Mouse (Mus musculus) hindbrain, embryonic 14.5 days (tissue): ENCODE measurements around the gene Epm2aip1. TPM values are rescaled to one million over a fixed set of nuclear protein-coding genes. Genes with fewer than 3 reads are reported as not detected.

Source experiments
- ATAC-seq: fragments of 200-750 bp; cut with Nextera tagmentation; 2 replicates; pipeline ENCODE4 v1.8.0; 2017; ENCODE audit warnings: moderate number of reproducible peaks, mild to moderate bottlenecking, moderate TSS enrichment, moderate library complexity; ENCODE audit not compliant: low FRiP score
- DNase-seq: peaks from one replicate; pipeline ENCODE4 v3.0.0-alpha.2; 2015; ENCODE audit warnings: low spot score
- H3K27ac ChIP-seq: fragments of 300-500 bp; sonication (generic); 2 replicates; pipeline ENCODE4 v1.5.1; 2014; ENCODE audit warnings: mild to moderate bottlenecking, moderate library complexity
- H3K27me3 ChIP-seq: fragments of 300-500 bp; sonication (generic); 2 replicates; pipeline ENCODE4 v1.6.1; 2014; ENCODE audit warnings: mild to moderate bottlenecking, low read length, mixed read lengths; ENCODE audit not compliant: control insufficient read depth, insufficient read depth
- H3K36me3 ChIP-seq: fragments of 300-500 bp; sonication (generic); replicated peaks from 2 replicates; pipeline ENCODE4 v1.6.1; 2014; ENCODE audit not compliant: control insufficient read depth, insufficient read depth
- H3K4me1 ChIP-seq: fragments of 300-500 bp; sonication (generic); replicated peaks from 2 replicates; pipeline ENCODE4 v1.6.1; 2014; ENCODE audit warnings: antibody characterized with exemption, low read length, mixed read lengths; ENCODE audit not compliant: control insufficient read depth, insufficient read depth
- H3K4me2 ChIP-seq: fragments of 300-500 bp; sonication (generic); replicated peaks from 2 replicates; pipeline ENCODE4 v1.6.1; 2014; ENCODE audit warnings: mild to moderate bottlenecking, moderate library complexity
- H3K4me3 ChIP-seq: fragments of 300-500 bp; sonication (generic); replicated peaks from 2 replicates; pipeline ENCODE4 v1.5.1; 2014; ENCODE audit warnings: mild to moderate bottlenecking, low read length
- H3K9ac ChIP-seq: fragments of 300-500 bp; sonication (generic); 2 replicates; pipeline ENCODE4 v1.6.1; 2014
- H3K9me3 ChIP-seq: fragments of 300-500 bp; sonication (generic); 2 replicates; pipeline ENCODE4 v1.6.1; 2016; ENCODE audit warnings: low read length; ENCODE audit not compliant: control insufficient read depth
- WGBS: fragments of 180-500 bp; shearing (Covaris S2); extraction: QIAGEN DNeasy Blood & Tissue Kit; methylation state at CpG from one replicate; pipeline ENCODE4 v1.1.7; 2014; 5-methylcytosine and 5-hydroxymethylcytosine counted together
- polyA plus RNA-seq: library from polyadenylated mRNA; unstranded; fragments of >200 nt; fragmentation: Nextera tagmentation; extraction: Ambion mirVana; gene quantifications from 2 replicates; pipeline ENCODE4 v1.2.1, GENCODE M21; 2014

Epm2aip1 gene
- polyA plus RNA-seq, 1 experiment from 2014 or later = 81.3 TPM

DNA sequence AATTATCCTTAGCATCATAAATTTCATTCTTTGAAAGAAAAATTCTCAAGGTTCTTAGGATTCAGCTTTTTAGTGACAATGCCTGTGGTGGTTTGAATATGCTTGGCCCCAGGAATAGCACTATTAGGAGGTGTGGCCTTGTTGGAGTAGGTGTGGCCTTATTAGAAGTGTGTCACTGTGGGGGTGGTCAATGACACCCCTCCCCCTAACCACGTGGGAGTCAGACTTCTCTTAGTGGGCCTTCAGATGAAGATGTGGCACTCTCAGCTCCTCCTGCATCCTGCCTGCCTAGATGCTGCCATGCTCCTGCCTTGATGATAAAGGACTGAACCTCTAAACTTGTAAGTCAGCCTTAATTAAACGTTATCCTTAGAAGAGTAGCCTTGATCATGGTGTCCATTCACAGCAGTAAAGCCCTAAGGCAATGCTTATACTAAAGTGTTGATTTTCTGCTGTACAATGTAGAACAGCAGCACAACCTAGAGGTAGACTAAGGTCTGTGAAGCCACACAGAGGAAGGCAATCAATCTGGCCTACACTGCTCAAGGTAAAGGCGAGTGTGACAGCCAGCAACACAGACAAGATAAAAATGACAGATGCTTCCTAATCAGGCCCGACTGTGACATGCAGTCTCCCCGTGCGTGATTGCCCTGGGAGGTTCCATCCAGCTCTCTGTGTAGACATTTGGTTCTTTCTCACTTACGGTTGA, 19.4 kb upstream of the Epm2aip1 start:
- H3K4me3 ChIP-seq = no peak overlapping the region
- DNase-seq (no peak), ATAC-seq (no peak)
- H3K36me3 ChIP-seq = peaks cover 79% of the 10 kb centered on the region
- no peaks in the 10 kb centered on the region for H3K9me3 ChIP-seq
- H3K27me3 ChIP-seq = no peaks in the 10 kb centered on the region
- 75% methylated on average over 7 of the region's 7 CpGs for WGBS
- no peaks in the 10 kb centered on the region for H3K4me1 ChIP-seq
- no peak overlapping the region for H3K4me2 ChIP-seq
- no peak overlapping the region for H3K27ac ChIP-seq
- H3K9ac ChIP-seq = no peak overlapping the region

DNA sequence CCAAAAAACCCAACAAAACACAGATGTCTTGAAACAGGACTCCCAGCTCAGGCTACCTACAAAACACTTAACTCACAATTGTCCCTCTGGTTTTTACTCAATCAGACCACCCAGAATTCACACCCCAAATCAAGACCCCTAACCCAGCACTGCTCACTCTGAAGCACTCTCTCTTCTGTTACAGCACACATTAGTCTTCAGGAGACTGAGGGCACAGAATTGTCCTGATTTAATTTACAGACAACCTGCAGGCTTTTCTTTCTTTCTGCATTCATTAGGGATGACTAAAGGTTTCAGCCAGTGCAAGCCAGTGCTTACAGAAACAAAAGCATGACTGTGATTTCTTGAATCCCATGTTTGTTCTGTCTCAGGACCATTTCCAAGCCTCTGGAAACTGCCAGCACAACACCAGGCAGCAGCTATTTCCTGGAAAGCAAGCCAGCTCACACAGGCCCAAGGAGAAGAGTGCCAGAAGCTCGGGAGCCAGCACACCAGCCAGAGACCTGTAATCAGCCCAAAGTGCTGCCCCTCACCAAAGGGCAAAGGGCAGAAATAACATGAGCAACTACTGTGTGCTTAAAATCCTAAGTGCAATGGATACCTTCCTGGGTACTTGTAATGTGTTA, 11.3 kb upstream of the Epm2aip1 start:
- DNase-seq = no peak
- WGBS = 54% methylated on average over 1 of the region's 1 CpGs
- no peaks in the 10 kb centered on the region for H3K27me3 ChIP-seq
- peaks cover 61% of the 10 kb centered on the region for H3K36me3 ChIP-seq
- H3K4me1 ChIP-seq = no peaks in the 10 kb centered on the region
- H3K27ac ChIP-seq = no peak overlapping the region
- peak; percentile 46; the same call in 1 of the 2 replicates for ATAC-seq
- no peak overlapping the region for H3K4me2 ChIP-seq
- no peaks in the 10 kb centered on the region for H3K9me3 ChIP-seq
- H3K4me3 ChIP-seq = no peak overlapping the region
- H3K9ac ChIP-seq = no peak overlapping the region

DNA sequence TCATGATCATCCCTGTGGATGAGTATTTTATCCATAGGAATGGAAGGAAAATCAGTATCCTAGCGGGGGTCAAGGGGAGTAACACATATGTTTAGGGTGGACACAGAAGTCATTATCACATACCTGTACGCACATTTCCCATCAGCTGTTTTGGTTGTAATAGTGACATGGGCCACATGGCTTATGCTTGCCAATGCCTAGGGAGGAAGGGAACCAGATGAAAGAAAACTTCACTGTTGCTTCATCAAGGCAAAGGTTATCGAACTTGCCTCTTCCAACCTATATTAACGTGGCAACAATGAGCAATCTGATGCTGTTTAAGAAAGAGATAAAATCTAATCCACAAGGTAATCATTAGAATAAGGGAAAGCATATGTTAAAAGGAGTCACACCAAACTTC, 10.4 kb upstream of the Epm2aip1 start:
- peaks cover 57% of the 10 kb centered on the region for H3K36me3 ChIP-seq
- DNase-seq (no peak), ATAC-seq (no peak)
- no peaks in the 10 kb centered on the region for H3K27me3 ChIP-seq
- WGBS = 96% methylated on average over 4 of the region's 4 CpGs
- no peak overlapping the region for H3K27ac ChIP-seq
- no peaks in the 10 kb centered on the region for H3K9me3 ChIP-seq
- no peaks in the 10 kb centered on the region for H3K4me1 ChIP-seq
- no peak overlapping the region for H3K4me3 ChIP-seq
- H3K4me2 ChIP-seq = no peak overlapping the region
- no peak overlapping the region for H3K9ac ChIP-seq

DNA sequence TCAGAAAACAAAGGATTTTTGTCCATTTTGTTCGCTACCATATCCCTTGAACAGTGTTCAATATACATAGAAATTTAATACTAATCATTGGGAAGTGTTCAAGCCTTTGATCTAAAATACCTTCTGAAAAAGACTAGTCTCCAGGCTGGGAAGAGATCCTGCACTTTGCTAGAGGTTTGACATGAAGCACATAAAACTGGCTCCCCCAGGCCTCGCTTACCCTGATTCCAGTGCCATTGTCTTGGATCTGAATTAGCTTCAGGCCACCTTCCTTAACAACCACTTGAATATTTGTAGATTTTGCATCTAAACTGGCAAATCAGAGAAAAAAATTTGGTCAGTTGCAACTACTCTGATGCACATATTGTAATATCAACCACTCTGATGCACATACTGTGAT, 3.7 kb upstream of the Epm2aip1 start:
- Histone ChIP-seq H3K9ac (no peak overlapping the region), H3K27me3 (no peaks in the 10 kb centered on the region), H3K9me3 (no peaks in the 10 kb centered on the region), H3K4me1 (peaks cover 13% of the 10 kb centered on the region), H3K4me3 (no peak overlapping the region), H3K4me2 (no peak overlapping the region), H3K27ac (no peak overlapping the region), H3K36me3 (peaks cover 28% of the 10 kb centered on the region)
- no peak for ATAC-seq
- WGBS = 98% methylated on average over 2 of the region's 2 CpGs
- no peak for DNase-seq

DNA sequence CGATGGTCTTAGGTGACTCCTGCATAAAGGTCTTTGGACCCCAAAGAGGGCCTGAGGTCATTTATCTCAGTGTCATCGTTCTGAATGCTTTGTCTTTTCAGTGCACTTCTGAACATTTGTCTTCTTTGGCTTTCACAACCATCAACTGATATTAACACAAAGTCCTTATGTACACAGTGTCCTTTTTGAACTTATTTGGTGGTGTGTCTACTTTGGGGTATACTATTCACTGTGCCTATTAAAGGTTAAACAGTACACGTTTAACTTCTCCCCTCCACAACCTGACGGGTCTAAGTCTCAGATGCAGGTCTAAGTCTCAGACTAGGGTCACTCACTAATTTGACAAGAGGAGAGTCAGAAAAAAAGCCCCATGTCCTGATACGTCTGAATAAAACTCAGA, 1.1 kb upstream of the Epm2aip1 start:
- peak overlapping the region; percentile 83 for H3K4me3 ChIP-seq
- no peaks in the 10 kb centered on the region for H3K27me3 ChIP-seq
- H3K4me1 ChIP-seq = peaks cover 38% of the 10 kb centered on the region
- DNase-seq (no peak), ATAC-seq (no peak)
- H3K9ac ChIP-seq = peak overlapping the region; percentile 61
- peaks cover 24% of the 10 kb centered on the region for H3K36me3 ChIP-seq
- WGBS = 12% methylated on average over 5 of the region's 5 CpGs
- no peaks in the 10 kb centered on the region for H3K9me3 ChIP-seq
- peak overlapping the region; percentile 91 for H3K27ac ChIP-seq
- peak overlapping the region; percentile 59 for H3K4me2 ChIP-seq

DNA sequence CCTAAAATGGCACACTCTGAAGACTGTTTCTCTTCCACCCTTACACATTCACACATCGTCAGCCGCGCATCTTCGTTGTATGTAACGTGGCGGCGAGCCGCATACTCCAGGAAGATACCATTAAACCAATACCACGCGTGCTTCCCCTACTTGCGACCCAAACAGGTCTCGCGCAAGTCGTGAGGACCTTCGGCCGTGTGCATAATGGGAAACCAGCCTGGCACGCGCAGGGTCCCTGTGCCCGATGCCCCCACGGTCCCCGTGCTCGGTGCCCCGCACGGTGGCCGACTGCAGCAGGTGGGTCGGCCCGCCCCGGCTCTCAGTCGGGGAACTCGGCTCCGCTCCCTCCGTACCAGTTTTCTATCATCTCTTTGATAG, 684 bp upstream of the Epm2aip1 start:
- no peaks in the 10 kb centered on the region for H3K9me3 ChIP-seq
- H3K4me2 ChIP-seq = peak overlapping the region; percentile 59
- H3K9ac ChIP-seq = peak overlapping the region; percentile 61
- H3K4me1 ChIP-seq = peaks cover 42% of the 10 kb centered on the region
- ATAC-seq = peak; percentile 79
- H3K4me3 ChIP-seq = peak overlapping the region; percentile 83
- peak overlapping the region; percentile 91 for H3K27ac ChIP-seq
- H3K36me3 ChIP-seq = peaks cover 26% of the 10 kb centered on the region
- WGBS = 0% methylated on average over 32 of the region's 32 CpGs
- H3K27me3 ChIP-seq = no peaks in the 10 kb centered on the region
- peak; percentile 70 for DNase-seq

DNA sequence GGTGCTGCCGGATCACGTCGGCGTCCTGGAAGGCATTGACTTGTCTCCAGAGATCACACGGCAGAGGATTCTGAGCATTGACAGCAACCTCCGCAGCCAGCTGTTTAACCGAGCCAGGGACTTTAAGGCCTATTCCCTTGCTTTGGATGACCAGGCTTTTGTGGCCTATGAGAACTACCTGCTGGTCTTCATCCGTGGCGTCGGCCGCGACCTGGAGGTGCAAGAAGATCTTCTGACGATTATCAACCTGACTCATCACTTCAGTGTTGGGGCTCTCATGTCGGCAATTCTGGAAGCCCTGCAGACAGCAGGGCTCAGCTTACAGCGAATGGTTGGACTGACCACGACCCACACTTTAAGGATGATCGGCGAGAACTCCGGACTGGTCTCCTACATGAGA, 627 bp downstream of the Epm2aip1 start:
- H3K9ac ChIP-seq = peak overlapping the region; percentile 91
- H3K27ac ChIP-seq = peak overlapping the region; percentile 96
- no peak for DNase-seq
- no peaks in the 10 kb centered on the region for H3K9me3 ChIP-seq
- H3K27me3 ChIP-seq = no peaks in the 10 kb centered on the region
- no peak for ATAC-seq
- 6% methylated on average over 19 of the region's 19 CpGs for WGBS
- peaks cover 51% of the 10 kb centered on the region for H3K4me1 ChIP-seq
- H3K4me2 ChIP-seq = peak overlapping the region; percentile 87
- peak overlapping the region; percentile 83 for H3K4me3 ChIP-seq
- H3K36me3 ChIP-seq = peaks cover 29% of the 10 kb centered on the region

DNA sequence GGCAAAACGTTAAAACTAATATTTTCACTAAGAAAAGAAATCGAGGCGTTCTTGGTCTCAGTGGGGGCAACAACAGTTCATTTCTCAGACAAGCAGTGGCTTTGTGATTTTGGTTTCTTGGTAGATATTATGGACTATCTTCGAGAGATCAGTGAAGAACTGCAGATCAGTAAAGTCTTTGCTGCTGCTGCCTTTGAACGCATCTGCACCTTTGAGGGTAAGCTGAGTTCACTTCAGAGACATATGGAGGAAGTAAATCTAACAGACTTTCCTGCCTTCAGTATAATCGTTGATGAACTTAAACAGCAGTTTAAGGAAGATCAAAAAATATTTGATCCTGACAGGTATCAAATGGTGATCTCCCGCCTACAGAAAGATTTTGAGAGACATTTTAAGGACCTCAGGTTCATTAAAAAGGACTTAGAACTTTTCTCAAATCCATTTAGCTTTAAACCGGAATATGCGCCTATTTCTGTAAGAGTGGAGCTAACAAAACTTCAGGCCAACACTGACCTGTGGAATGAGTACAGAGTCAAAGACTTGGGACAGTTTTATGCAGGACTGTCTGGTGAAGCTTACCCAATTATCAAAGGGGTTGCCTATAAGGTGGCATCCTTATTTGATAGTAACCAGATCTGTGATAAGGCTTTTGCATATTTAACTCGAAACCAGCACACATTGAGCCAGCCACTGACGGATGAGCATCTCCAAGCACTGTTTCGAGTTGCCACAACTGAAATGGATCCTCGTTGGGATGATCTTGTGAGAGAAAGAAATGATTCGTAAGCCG, 1.5 kb downstream of the Epm2aip1 start:
- H3K4me1 ChIP-seq = peaks cover 51% of the 10 kb centered on the region
- H3K4me2 ChIP-seq = peak overlapping the region; percentile 87
- DNase-seq = no peak
- H3K27ac ChIP-seq = no peak overlapping the region
- H3K9me3 ChIP-seq = no peaks in the 10 kb centered on the region
- no peaks in the 10 kb centered on the region for H3K27me3 ChIP-seq
- H3K9ac ChIP-seq = peak overlapping the region; percentile 91
- ATAC-seq = no peak
- WGBS = 78% methylated on average over 15 of the region's 15 CpGs
- peaks cover 38% of the 10 kb centered on the region for H3K36me3 ChIP-seq
- H3K4me3 ChIP-seq = peak overlapping the region; percentile 83

DNA sequence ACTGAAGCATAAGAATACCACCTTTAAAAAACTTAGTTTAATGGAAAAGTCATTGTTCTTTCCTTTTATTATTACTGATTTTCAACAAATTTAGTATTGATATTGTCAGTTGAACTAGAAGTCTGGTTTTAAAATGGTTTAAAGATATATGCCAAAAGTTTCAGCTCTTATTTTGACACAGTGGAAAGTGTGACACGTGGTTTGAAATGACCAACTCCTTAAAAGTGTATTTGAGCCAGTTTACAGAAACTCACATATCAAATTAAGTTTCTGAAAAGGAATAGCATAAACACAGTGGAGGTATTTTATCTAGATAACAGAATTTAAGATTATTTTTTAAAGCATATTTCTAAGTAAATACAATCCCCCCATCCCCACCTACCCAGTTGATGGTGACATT, 2.2 kb downstream of the Epm2aip1 start:
- Histone ChIP-seq H3K9ac (0 out of 2 replicates have a peak overlapping the region, but pooled peaks have one; percentile 25), H3K27ac (no peak overlapping the region), H3K4me3 (peak overlapping the region; percentile 83), H3K9me3 (no peaks in the 10 kb centered on the region), H3K36me3 (peaks cover 45% of the 10 kb centered on the region), H3K4me1 (peaks cover 51% of the 10 kb centered on the region), H3K27me3 (no peaks in the 10 kb centered on the region), H3K4me2 (peak overlapping the region; percentile 87)
- DNase-seq (no peak), ATAC-seq (no peak)
- WGBS = 85% methylated on average over 1 of the region's 1 CpGs
